Mouse (Mus musculus) heart, postnatal 0 days (tissue): ENCODE data around the gene Gm37240. TPM values are rescaled to one million over a fixed set of nuclear protein-coding genes. Genes with fewer than 3 reads are reported as not detected.
"Not testable (repeated sequence)": the region's sequence is repeated elsewhere in the genome, so short reads cannot be mapped to it uniquely, and the experiment has no call there.

ENCODE experiments used
- ATAC-seq: fragments of 200-750 bp; cut with Nextera tagmentation; 2 replicates; pipeline ENCODE4 v1.8.0; 2017; ENCODE audit warnings: low read depth, moderate number of reproducible peaks, moderate library complexity; ENCODE audit not compliant: insufficient read depth
- DNase-seq: peaks from one replicate; pipeline ENCODE4 v3.0.0-alpha.2; 2016; ENCODE audit warnings: low spot score
- H3K27ac ChIP-seq: fragments of 300-500 bp; sonication (generic); 2 replicates; pipeline ENCODE4 v1.5.1; 2014; ENCODE audit warnings: low read depth, mild to moderate bottlenecking
- H3K27me3 ChIP-seq: fragments of 300-500 bp; sonication (generic); 2 replicates; pipeline ENCODE4 v1.6.1; 2014; ENCODE audit warnings: low read length, mixed read lengths; ENCODE audit not compliant: control insufficient read depth, insufficient read depth
- H3K36me3 ChIP-seq: fragments of 300-500 bp; sonication (generic); replicated peaks from 2 replicates; pipeline ENCODE4 v1.6.1; 2014; ENCODE audit warnings: low read length, mixed read lengths; ENCODE audit not compliant: control insufficient read depth, insufficient read depth
- H3K4me1 ChIP-seq: fragments of 300-500 bp; sonication (generic); 2 replicates; pipeline ENCODE4 v1.6.1; 2014; ENCODE audit warnings: antibody characterized with exemption; ENCODE audit not compliant: control insufficient read depth, insufficient read depth
- H3K4me2 ChIP-seq: fragments of 300-500 bp; sonication (generic); 2 replicates; pipeline ENCODE4 v1.6.1; 2014; ENCODE audit warnings: low read depth, mild to moderate bottlenecking, low read length, moderate library complexity
- H3K4me3 ChIP-seq: fragments of 300-500 bp; sonication (generic); 2 replicates; pipeline ENCODE4 v1.5.1; 2014; ENCODE audit warnings: low read depth, low read length
- H3K9ac ChIP-seq: fragments of 300-500 bp; sonication (generic); replicated peaks from 2 replicates; pipeline ENCODE4 v1.6.1; 2014; ENCODE audit warnings: low read depth, low read length, mixed read lengths
- H3K9me3 ChIP-seq: fragments of 300-500 bp; sonication (generic); replicated peaks from 2 replicates; pipeline ENCODE4 v1.6.1; 2016; ENCODE audit warnings: low read length; ENCODE audit not compliant: control insufficient read depth
- CTCF ChIP-seq: IDR thresholded peaks from 2 replicates; pipeline ENCODE4 v1.5.1; 2016; ENCODE audit warnings: antibody characterized with exemption, control low read depth, low read depth
- EP300 ChIP-seq: IDR thresholded peaks from 2 replicates; pipeline ENCODE4 v1.6.1; 2016; ENCODE audit warnings: antibody characterized with exemption, low read depth
- WGBS: fragments of 180-500 bp; shearing (Covaris S2); extraction: QIAGEN DNeasy Blood & Tissue Kit; methylation state at CpG from one replicate; pipeline ENCODE4 v1.1.7; 2014; 5-methylcytosine and 5-hydroxymethylcytosine counted together
- polyA plus RNA-seq: library from polyadenylated mRNA; unstranded; fragments of >200 nt; fragmentation: Nextera tagmentation; extraction: Ambion mirVana; gene quantifications from 2 replicates; pipeline ENCODE4 v1.2.1, GENCODE M21; 2015
- total RNA-seq: library from RNA; depleted of rRNA; stranded (reverse); fragments of >200 nt; gene quantifications from 2 replicates; pipeline ENCODE4 v1.2.3, GENCODE M21; 2014; ENCODE audit warnings: low replicate concordance

The Gm37240 gene
- total and polyA plus RNA-seq, 2 experiments from 2014 or later: 21.7 to 72.1 TPM

DNA sequence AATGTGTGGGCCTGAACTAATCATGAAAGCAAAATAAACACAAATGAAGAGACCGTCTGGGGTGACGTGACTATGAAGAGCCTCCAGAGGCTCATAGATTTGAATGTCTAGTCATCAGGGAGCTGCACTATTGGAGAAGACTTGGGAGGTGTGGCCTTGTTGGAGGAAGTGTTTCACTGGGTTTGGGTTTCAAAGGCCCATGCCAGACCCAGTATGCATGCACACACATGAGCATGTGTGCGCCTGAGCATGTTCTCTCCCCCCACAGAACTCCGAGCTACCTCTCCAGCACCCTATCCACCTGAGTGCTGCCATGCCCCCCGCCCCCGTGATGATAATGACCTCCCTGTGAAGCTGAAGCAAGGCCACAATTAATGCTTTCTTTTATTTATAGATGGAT lies 1317.7 kb downstream of the Gm37240 start:
- WGBS: 81% methylated on average over 6 of the region's 6 CpGs
- no peak for ATAC-seq
- Histone ChIP-seq H3K27ac (no peak overlapping the region), H3K4me2 (no peak overlapping the region), H3K9me3 (no peaks in the 10 kb centered on the region), H3K9ac (no peak overlapping the region), H3K36me3 (peaks cover 4% of the 10 kb centered on the region; the same call in 1 of the 2 replicates), H3K27me3 (no peaks in the 10 kb centered on the region), H3K4me3 (no peak overlapping the region), H3K4me1 (peaks cover 12% of the 10 kb centered on the region; the same call in 1 of the 2 replicates)
- no peak for DNase-seq
- TF ChIP-seq CTCF: no peak
- no peak for TF ChIP-seq EP300

DNA sequence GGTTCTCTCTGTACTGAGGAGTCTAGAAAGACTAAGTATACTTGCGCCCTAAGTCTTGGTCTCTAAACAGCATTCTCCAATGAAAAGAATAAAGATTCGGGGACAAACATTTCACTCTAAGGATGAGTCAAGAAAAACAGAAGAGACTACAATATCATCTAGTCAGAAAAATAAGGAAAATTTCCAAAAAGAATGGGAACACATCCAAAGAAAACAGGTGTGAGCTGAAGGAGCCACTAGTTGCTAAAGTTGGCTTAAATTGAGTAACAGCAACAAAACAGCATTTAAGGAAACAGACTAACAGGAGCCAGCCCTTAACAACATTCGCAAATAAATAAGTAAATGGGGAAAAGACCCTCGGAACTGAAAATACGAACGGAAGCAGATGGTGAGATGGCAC lies 1318.8 kb downstream of the Gm37240 start:
- Histone ChIP-seq H3K9me3 (no peaks in the 10 kb centered on the region), H3K4me3 (no peak overlapping the region), H3K9ac (no peak overlapping the region), H3K27ac (no peak overlapping the region), H3K36me3 (peaks cover 4% of the 10 kb centered on the region; the same call in 1 of the 2 replicates), H3K4me1 (peaks cover 17% of the 10 kb centered on the region), H3K27me3 (no peaks in the 10 kb centered on the region), H3K4me2 (no peak overlapping the region)
- TF ChIP-seq EP300 (no peak), CTCF (no peak)
- WGBS: 90% methylated on average over 6 of the region's 6 CpGs
- ATAC-seq (no peak), DNase-seq (no peak)

DNA sequence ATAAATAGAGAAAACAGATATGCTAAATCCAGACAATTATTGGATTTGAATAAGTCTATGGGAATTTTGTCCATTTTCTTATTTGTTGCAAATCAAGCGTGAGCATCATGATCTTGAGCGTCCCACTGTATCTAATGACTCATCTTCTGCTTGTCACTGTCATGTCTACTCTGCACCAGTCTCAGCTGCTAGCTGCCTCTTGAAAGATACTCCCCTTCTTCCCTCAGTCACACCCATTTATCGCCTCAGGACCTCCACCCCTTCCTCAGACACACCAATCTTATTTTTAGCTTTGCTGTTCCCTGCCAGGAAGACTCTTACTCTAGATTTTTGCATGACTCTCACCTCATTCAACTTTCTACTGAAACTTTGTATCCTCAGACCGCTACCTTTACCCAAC lies 1323.9 kb downstream of the Gm37240 start:
- H3K36me3 ChIP-seq: no peaks in the 10 kb centered on the region
- H3K4me3 ChIP-seq: no peak overlapping the region
- H3K4me2 ChIP-seq: peak overlapping the region; percentile 21; the same call in 1 of the 2 replicates
- no peaks in the 10 kb centered on the region for H3K9me3 ChIP-seq
- no peak overlapping the region for H3K9ac ChIP-seq
- no peaks in the 10 kb centered on the region for H3K27me3 ChIP-seq
- DNase-seq: no peak
- 42% methylated on average over 4 of the region's 4 CpGs for WGBS
- ATAC-seq: no peak
- peaks cover 36% of the 10 kb centered on the region for H3K4me1 ChIP-seq
- TF ChIP-seq EP300: no peak
- TF ChIP-seq CTCF: no peak
- H3K27ac ChIP-seq: 0 out of 2 replicates have a peak overlapping the region, but pooled peaks have one; percentile 38

DNA sequence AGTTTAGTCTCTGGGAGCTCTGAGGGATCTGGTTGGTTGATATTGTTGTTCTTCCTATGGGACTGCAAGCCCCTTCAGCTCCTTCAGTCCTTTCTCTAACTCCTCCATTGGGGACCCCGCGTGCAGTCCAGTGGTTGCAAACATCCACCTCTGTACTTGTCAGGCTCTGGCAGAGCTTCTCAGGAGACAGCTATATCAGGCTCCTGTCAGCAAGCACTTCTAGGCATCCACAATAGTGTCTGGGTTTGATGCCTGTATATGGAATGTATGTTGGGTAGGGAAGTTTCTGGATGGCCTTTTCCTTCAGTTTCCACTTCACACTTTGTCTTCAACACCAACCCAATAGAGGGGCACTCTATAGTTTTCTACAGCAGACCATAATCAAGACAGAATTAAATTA lies 1324.4 kb downstream of the Gm37240 start:
- 41% methylated on average over 2 of the region's 2 CpGs for WGBS
- not testable (repeated sequence) for H3K36me3 ChIP-seq, H3K9ac ChIP-seq, H3K27me3 ChIP-seq, H3K4me3 ChIP-seq, H3K9me3 ChIP-seq, DNase-seq, H3K4me2 ChIP-seq, ATAC-seq
- peak overlapping the region; percentile 6; the same call in 1 of the 2 replicates for H3K27ac ChIP-seq
- H3K4me1 ChIP-seq: peaks cover 39% of the 10 kb centered on the region

DNA sequence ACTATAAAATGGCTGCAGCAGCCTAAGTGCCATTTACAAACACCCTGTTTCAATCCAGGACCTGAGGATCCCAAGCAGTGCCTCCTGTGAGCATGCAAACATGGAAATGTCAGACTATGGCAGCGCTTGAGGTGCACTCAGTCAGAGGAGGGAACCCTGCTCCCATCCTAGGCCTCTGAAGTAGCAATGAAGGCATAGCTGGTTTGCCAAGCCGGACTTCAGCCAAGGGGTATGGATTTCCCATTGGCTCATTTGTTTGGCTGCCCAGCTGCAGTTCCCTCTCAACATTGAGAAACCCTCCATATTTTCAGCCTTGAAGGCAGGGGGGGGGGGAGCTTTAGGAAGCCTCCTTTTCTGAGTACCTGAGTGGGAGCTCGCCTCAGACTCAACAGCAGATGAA lies 1329.0 kb downstream of the Gm37240 start:
- Histone ChIP-seq H3K36me3 (no peaks in the 10 kb centered on the region), H3K27me3 (no peaks in the 10 kb centered on the region), H3K4me3 (no peak overlapping the region), H3K4me2 (no peak overlapping the region), H3K9me3 (no peaks in the 10 kb centered on the region), H3K9ac (no peak overlapping the region), H3K27ac (no peak overlapping the region), H3K4me1 (peaks cover 37% of the 10 kb centered on the region)
- no peak for ATAC-seq
- WGBS: 95% methylated on average over 3 of the region's 3 CpGs
- DNase-seq: no peak
- no peak for TF ChIP-seq EP300
- TF ChIP-seq CTCF: no peak

DNA sequence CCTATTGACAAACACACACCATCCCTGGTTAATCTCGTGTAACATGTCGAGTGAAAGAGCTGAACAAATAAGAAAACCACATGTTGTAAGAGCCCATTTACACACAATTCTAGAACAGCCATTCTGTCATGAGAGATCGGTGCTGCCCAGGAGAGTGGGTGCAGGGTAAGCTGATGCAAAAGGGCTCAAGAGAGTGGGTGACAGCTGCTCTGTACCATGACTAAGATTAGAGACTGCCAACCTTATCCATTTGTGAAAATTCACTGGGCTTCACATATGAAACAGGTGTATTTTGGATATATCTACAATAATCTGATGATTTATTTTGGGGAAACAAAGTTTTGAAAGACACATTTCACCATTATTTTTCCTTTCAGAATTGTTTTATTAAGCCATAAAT lies 1331.5 kb downstream of the Gm37240 start:
- no peak overlapping the region for H3K4me2 ChIP-seq
- ATAC-seq (no peak), DNase-seq (no peak)
- no peaks in the 10 kb centered on the region for H3K9me3 ChIP-seq
- 75% methylated on average over 3 of the region's 3 CpGs for WGBS
- TF ChIP-seq EP300: no peak
- TF ChIP-seq CTCF: no peak
- no peak overlapping the region for H3K9ac ChIP-seq
- no peaks in the 10 kb centered on the region for H3K27me3 ChIP-seq
- no peak overlapping the region for H3K27ac ChIP-seq
- H3K4me3 ChIP-seq: no peak overlapping the region
- H3K4me1 ChIP-seq: peaks cover 22% of the 10 kb centered on the region
- H3K36me3 ChIP-seq: no peaks in the 10 kb centered on the region
